Mouse (Mus musculus) ovary, adult 18-20 months (tissue): Measurements from ENCODE around the gene Cdh15.

ENCODE experiments used
- DNase-seq: peaks from one replicate; pipeline ENCODE4 v3.0.0; 2022; ENCODE audit warnings: low spot score, mixed read lengths

Cdh15 gene

GRCm38 (mm10) chr8:122847829-122848561, at the start of gene Cdh15:
Cdh15 (plus strand) TSS chr8:122847966.
- no peak for DNase-seq

- DNase-seq: no peak
Measured at GRCm38 (mm10) chr8:122803906-122804761, 43.6 kb upstream of the Cdh15 start.

GRCm38 (mm10) chr8:122805349-122805748, 42.4 kb upstream of the Cdh15 start:
- DNase-seq: no peak

- no peak for DNase-seq
Measured at GRCm38 (mm10) chr8:122806956-122807538, 40.7 kb upstream of the Cdh15 start.

DNA sequence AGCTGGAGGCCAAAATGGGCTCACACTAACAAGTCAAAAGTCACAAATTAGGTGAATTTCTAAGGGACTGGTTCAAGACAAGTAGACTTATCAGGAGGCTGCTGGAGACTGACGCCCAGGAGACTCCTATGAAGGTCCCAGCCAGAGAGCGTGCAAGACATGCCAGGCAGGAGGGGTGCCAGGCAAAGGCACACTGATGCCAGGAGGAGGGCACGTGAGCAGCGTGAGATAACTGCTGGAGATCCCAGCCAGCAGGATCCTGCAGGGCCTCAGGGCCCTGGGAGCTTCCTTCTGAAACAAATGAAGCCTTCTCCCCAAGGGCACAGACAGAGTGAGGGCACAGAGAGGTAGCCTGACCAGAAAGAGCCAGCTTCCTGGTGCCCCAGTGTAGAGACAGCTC, 39.9 kb upstream of the Cdh15 start:
- DNase-seq: no peak

DNA sequence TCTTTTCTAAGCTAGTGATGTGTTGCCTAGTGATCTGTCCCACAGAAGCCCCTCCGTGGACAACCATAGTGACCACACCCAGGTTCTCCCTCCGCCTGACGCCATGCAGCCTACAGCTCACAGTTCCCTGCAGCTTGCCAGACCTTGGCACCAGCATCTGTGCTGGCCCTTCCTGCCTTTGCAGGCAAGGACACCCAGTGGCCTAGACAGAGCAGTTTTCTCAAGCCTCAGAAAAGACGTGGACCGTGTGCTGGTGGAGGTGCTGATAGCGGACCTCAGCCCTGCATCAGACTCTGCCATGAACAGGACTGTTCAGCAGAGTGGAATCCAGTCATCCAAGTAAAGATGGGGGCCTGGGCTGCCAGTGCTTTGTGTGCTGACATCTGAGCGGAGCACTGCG, 37.4 kb upstream of the Cdh15 start:
- DNase-seq: no peak

DNA sequence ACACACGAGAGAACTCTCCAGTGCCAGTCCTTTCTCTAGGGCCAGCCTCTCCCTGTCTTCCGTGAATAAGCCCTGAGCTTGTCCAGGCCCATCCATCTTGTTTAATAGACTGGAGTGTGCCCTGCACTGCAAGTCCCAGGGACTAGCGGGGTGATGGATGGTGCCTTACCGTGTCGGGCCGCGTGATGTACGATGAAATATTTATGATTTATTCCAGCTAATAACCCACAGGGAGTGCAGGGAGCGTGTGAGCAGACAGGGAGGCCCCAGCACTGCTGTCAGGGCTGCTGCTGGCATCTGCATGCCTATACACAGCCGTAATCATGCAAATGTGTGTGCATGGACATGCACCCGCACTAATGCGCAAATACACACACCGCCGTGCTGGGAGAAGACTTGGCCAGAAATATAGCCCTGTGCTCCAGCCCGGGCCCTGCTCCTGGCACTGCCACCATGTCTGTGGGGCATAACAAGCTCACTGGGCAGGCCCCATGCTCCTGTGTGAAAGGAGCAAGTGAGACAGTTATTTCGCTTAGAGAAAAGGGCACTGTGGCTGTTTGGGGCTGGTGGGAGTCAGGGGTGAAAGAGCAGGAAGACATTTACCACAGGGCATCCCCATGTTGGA, 35.8 kb upstream of the Cdh15 start:
- DNase-seq: no peak

GRCm38 (mm10) chr8:122812610-122813250, 35.0 kb upstream of the Cdh15 start:
- DNase-seq: no peak

GRCm38 (mm10) chr8:122814608-122815007, 33.2 kb upstream of the Cdh15 start:
- DNase-seq: no peak

DNA sequence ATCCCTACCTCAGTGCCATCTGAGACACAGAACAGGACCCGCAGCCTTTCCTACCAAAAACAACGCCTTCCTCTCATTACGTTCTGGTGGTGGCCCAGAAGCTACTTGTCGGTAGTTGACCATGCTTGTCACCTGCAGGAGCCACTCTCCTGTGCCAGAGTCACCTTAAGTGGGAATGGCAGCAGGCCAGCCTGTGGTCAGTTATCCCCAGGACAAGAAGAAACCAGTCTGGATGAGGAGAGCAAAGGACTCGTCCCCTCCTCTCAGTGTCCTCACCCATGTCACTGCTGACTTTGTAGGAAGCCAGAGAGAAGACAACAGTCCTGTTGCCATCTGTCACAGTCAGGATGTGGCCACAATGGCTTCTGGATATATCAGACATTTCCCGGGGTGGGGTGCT, 30.8 kb upstream of the Cdh15 start:
- no peak for DNase-seq

- DNase-seq: no peak
Measured at GRCm38 (mm10) chr8:122817724-122818496, 29.9 kb upstream of the Cdh15 start.

DNA sequence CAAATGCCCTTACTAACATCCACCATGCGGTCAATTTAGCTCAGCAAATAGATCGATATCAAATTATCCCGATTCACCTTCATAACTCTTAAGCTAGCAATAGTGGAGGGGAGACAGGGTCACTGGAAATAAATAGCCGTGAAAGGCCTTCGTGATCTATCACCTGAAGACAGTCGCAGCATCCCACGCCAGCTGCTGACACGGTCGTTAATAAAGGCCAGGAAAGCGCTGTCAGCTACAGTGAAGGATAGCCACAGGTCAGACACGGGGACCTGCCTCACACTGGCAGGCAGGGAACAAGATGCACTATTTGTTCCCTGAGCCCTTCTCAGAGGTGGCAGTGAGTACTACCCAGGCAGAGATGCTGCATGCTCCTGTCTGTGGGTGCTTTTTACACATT, 28.0 kb upstream of the Cdh15 start:
- DNase-seq: no peak

GRCm38 (mm10) chr8:122824571-122824970, 23.2 kb upstream of the Cdh15 start:
- no peak for DNase-seq

DNA sequence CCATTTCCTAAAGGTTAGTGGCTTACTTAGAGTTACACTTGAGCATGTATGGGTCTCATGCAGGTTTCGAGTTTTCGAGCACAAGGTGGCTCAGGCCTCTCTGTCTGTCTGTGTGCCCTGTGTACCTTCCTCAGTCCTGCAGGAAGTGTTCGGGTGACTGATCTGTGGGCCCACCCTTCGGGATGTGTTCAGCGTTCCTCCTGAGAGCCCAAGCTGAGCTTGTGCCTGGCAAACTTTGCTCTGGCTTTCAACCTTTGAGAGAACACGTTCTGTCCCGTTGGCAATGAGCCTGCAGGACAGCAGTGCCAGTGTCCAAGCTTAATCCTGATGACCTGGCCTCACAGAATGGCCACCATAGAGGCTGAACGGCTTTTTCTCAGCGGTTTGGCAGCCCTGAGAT, 22.8 kb upstream of the Cdh15 start:
- DNase-seq: no peak

DNA sequence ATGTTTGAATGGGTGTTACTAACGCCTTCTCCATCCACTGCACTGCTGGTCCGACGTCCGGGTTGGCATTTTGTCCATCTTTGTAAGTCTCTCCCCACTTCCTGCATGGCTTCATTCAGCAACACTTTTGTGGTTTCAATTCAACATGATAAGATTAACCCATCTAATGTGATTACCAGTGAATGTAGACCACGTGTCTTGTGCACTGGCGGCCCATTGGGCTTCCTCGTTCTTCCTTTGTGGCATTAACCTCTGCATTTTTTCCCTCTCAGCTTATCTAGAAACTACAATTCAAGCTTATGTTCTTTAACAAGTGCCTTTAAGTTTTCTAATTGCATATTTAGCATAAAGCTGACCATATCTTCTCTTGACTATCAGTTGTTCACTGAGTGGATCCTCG, 22.4 kb upstream of the Cdh15 start:
- DNase-seq: no peak

- no peak for DNase-seq
Measured at GRCm38 (mm10) chr8:122829396-122829795, 18.4 kb upstream of the Cdh15 start.

GRCm38 (mm10) chr8:122830349-122831061, 17.3 kb upstream of the Cdh15 start:
- peak; percentile 61 for DNase-seq

GRCm38 (mm10) chr8:122834416-122834815, 13.3 kb upstream of the Cdh15 start:
- DNase-seq: no peak

GRCm38 (mm10) chr8:122834971-122835370, 12.8 kb upstream of the Cdh15 start:
- DNase-seq: peak; percentile 45

GRCm38 (mm10) chr8:122836199-122836598, 11.6 kb upstream of the Cdh15 start:
- DNase-seq: no peak

DNA sequence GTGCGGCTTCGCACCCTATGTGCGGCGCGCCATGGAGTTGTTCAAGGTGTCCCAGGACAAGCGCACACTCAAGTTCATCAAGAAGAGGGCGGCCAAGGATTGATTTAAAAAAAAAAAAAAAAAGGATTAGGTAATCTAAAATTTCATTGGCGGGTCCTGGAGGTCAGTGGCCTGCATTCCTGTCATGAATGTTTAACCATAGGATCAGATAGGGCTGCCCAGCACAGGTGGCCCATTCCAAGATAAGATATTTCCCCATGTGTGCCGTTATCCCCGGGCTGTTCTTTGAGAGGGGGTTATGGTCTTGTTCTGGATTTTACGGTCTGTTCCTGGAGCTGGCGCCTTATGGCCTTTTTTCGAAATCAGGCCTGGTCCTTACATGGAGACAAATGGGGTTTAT, 11.1 kb upstream of the Cdh15 start:
- no peak for DNase-seq
